In genomic region chr13:21180551-21181530, GRCm38 (mm10) we compare ENCODE assay signal across 8 mouse cellular contexts. TPM values are rescaled to one million over a fixed set of nuclear protein-coding genes. Genes with fewer than 3 reads are reported as not detected.
DNase-seq lines count a peak whose midpoint lies in the region; ATAC-seq lines count a peak whose summit lies in the region.

No protein-coding gene starts in this region.

- peak overlapping the region; percentile 96 for H3K27ac ChIP-seq in embryonic facial prominence, embryonic 14.5 days (replicated peaks; ENCODE audit: low read depth, low read length)
- H3K27ac ChIP-seq in heart, embryonic 15.5 days = peak overlapping the region; percentile 97

- under 1% methylated on average over 53 of the region's 71 CpGs for WGBS in embryonic facial prominence, embryonic 14.5 days
- WGBS in heart, embryonic 15.5 days = under 1% methylated on average over 71 of the region's 71 CpGs

- peak; percentile 31 for ATAC-seq in frontal cortex, adult (ENCODE audit: low TSS enrichment)
- ATAC-seq in embryonic facial prominence, embryonic 14.5 days (ENCODE audit: low read depth) = peak; percentile 36
- ATAC-seq in heart, embryonic 15.5 days (replicated peaks; ENCODE audit: insufficient number of reproducible peaks, insufficient read depth, low FRiP score, low read depth) = peak; percentile 41
- ATAC-seq in megakaryocyte, adult 5-6 weeks (ENCODE audit: poor library complexity, severe bottlenecking) = peak; percentile 51

- peaks cover 43% of the 10 kb centered on the region for H3K36me3 ChIP-seq in embryonic facial prominence, embryonic 14.5 days (ENCODE audit: control insufficient read depth, insufficient read depth, low read length)
- H3K36me3 ChIP-seq in heart, embryonic 15.5 days = peaks cover 37% of the 10 kb centered on the region

- H3K4me2 ChIP-seq in embryonic facial prominence, embryonic 14.5 days (ENCODE audit: low read depth, low read length) = peak overlapping the region; percentile 86
- peak overlapping the region; percentile 88 for H3K4me2 ChIP-seq in heart, embryonic 15.5 days

- peak overlapping the region; percentile 99 for H3K4me3 ChIP-seq in embryonic facial prominence, embryonic 14.5 days (ENCODE audit: low read depth, low read length)
- H3K4me3 ChIP-seq in heart, embryonic 15.5 days = peak overlapping the region; percentile 86

- H3K9ac ChIP-seq in embryonic facial prominence, embryonic 14.5 days (ENCODE audit: low read depth, low read length) = peak overlapping the region; percentile 94
- H3K9ac ChIP-seq in heart, embryonic 15.5 days = peak overlapping the region; percentile 92

- H3K27me3 ChIP-seq in embryonic facial prominence, embryonic 14.5 days (replicated peaks; ENCODE audit: control insufficient read depth, insufficient read depth, low read length) = no peaks in the 10 kb centered on the region
- H3K27me3 ChIP-seq in heart, embryonic 15.5 days = no peaks in the 10 kb centered on the region

- no peak for DNase-seq in frontal cortex, postnatal 25 days (ENCODE audit: low spot score in 2 of 2)
- DNase-seq in adrenal gland, postnatal 36 days = peak; percentile 65 to 72
- DNase-seq in embryonic facial prominence, embryonic 14.5 days (ENCODE audit: low spot score) = peak; percentile 50
- DNase-seq in layer of hippocampus, postnatal 25 days (ENCODE audit: extremely low spot score in 1 of 2, low spot score in 1 of 2) = peak; percentile 23 to 51
- peak; percentile 56 for DNase-seq in right cerebral cortex, postnatal 4 days

- H3K9me3 ChIP-seq in embryonic facial prominence, embryonic 14.5 days (ENCODE audit: control insufficient read depth, low read length) = no peaks in the 10 kb centered on the region
- no peaks in the 10 kb centered on the region for H3K9me3 ChIP-seq in heart, embryonic 15.5 days (replicated peaks)

- H3K4me1 ChIP-seq in embryonic facial prominence, embryonic 14.5 days (ENCODE audit: control insufficient read depth, insufficient read depth, low read length) = peaks cover 16% of the 10 kb centered on the region
- peaks cover 31% of the 10 kb centered on the region for H3K4me1 ChIP-seq in heart, embryonic 15.5 days (replicated peaks)

RNA-seq across cellular contexts. Expression of gene Trim27, which starts 1.6 kb away (rescaled TPM):
- 10 to 100 TPM; 53.3 to 58.8 TPM for total RNA-seq in adrenal gland, postnatal 36 days (2021)
- polyA plus RNA-seq in embryonic facial prominence, embryonic 14.5 days (2014; fragmentation: Nextera tagmentation; extraction: Ambion mirVana) = 111 and 127 TPM in 2 replicates
- polyA plus RNA-seq in heart, embryonic 15.5 days (2015; fragmentation: Nextera tagmentation; extraction: Ambion mirVana) = 61.4 and 84.7 TPM in 2 replicates
- 10 to 100 TPM; 37.8 to 42.2 TPM for total RNA-seq in layer of hippocampus, postnatal 25 days (2021)
- total RNA-seq in megakaryocyte, adult 5-6 weeks (2015) = 47.7 and 50.6 TPM in 2 replicates
- total RNA-seq in megakaryocyte, adult 5-6 weeks (2017) = 79.9 and 84.0 TPM in 2 replicates

RNA-seq across cellular contexts. Expression of gene Olfr1368, which starts 35.2 kb away (rescaled TPM):
- not detected for total RNA-seq in adrenal gland, postnatal 36 days (2021)
- polyA plus RNA-seq in embryonic facial prominence, embryonic 14.5 days (2014; fragmentation: Nextera tagmentation; extraction: Ambion mirVana) = not detected in 2 replicates
- not detected in 2 replicates for polyA plus RNA-seq in heart, embryonic 15.5 days (2015; fragmentation: Nextera tagmentation; extraction: Ambion mirVana)
- not detected for total RNA-seq in layer of hippocampus, postnatal 25 days (2021)
- total RNA-seq in megakaryocyte, adult 5-6 weeks (2015) = not detected in 2 replicates
- total RNA-seq in megakaryocyte, adult 5-6 weeks (2017) = not detected in 2 replicates

RNA-seq across cellular contexts. Expression of gene Olfr263, which starts 51.4 kb away (rescaled TPM):
- not detected for total RNA-seq in adrenal gland, postnatal 36 days (2021)
- 0.18 TPM in 1 of 2 replicates, not detected in the other for polyA plus RNA-seq in embryonic facial prominence, embryonic 14.5 days (2014; fragmentation: Nextera tagmentation; extraction: Ambion mirVana)
- polyA plus RNA-seq in heart, embryonic 15.5 days (2015; fragmentation: Nextera tagmentation; extraction: Ambion mirVana) = not detected in 2 replicates
- not detected for total RNA-seq in layer of hippocampus, postnatal 25 days (2021)
- total RNA-seq in megakaryocyte, adult 5-6 weeks (2015) = not detected in 2 replicates
- not detected in 2 replicates for total RNA-seq in megakaryocyte, adult 5-6 weeks (2017)

Comparison
In these comparisons a context has a peak if more than half of its experiments do, and no peak if none do; other contexts are left out.
1. DNase-seq: peak in adrenal gland, postnatal 36 days (2 of 2), embryonic facial prominence, embryonic 14.5 days (single experiment), layer of hippocampus, postnatal 25 days (2 of 2) and right cerebral cortex, postnatal 4 days (single experiment); none in frontal cortex, postnatal 25 days (0 of 2).
2. Peak in every context shown above with its lines, with median percentiles within 50 percentile points of each other: ATAC-seq.